Mouse (Mus musculus) cortical plate, adult 2 months (tissue): ENCODE measurements around the gene Hspa2.

Source experiments
- CTCF ChIP-seq: fragments of 200-500 bp; IDR thresholded peaks from 2 replicates; pipeline ENCODE4 v1.5.1; 2011; ENCODE audit warnings: mild to moderate bottlenecking, control low read depth, low read length; ENCODE audit not compliant: insufficient read depth; ENCODE audit errors: extremely low read depth
- POLR2A ChIP-seq: fragments of 200-500 bp; IDR thresholded peaks from 2 replicates; pipeline ENCODE4 v1.6.1; 2011; ENCODE audit warnings: mild to moderate bottlenecking, low read length, control low read depth; ENCODE audit not compliant: insufficient read depth; ENCODE audit errors: extremely low read depth

GRCm38 (mm10) chr12:76425256-76425655 is 21.3 kb downstream of the Hspa2 start:
- TF ChIP-seq POLR2A (no peak), CTCF (no peak)
